Mouse (Mus musculus): ENCODE data around the gene Card19. TPM values are rescaled to one million over a fixed set of nuclear protein-coding genes. Genes with fewer than 3 reads are reported as not detected.

Card19 gene
- polyA plus RNA-seq, 1 experiment from 2014 or later = 27.4 TPM

- no peaks in the 10 kb centered on the region for H3K36me3 ChIP-seq (ENCODE audit: control insufficient read depth, insufficient read depth, low read length)
These were observed 6.5 kb downstream of the Card19 start for GRCm38 (mm10) chr13:49209306-49209705.

GRCm38 (mm10) chr13:49206341-49206740 is 9.5 kb downstream of the Card19 start:
- Histone ChIP-seq H3K27ac (ENCODE audit: low read depth, low read length) (no peak overlapping the region), H3K4me2 (replicated peaks; ENCODE audit: low read depth, low read length) (no peak overlapping the region), H3K27me3 (ENCODE audit: control insufficient read depth, insufficient read depth, low read length) (no peaks in the 10 kb centered on the region), H3K36me3 (ENCODE audit: control insufficient read depth, insufficient read depth, low read length) (no peaks in the 10 kb centered on the region), H3K9ac (ENCODE audit: low read depth, low read length) (no peak overlapping the region), H3K4me3 (ENCODE audit: low read depth, low read length) (no peak overlapping the region), H3K9me3 (ENCODE audit: control insufficient read depth, low read length) (no peaks in the 10 kb centered on the region), H3K4me1 (replicated peaks; ENCODE audit: control insufficient read depth, insufficient read depth, low read length) (no peaks in the 10 kb centered on the region)
- no peak for DNase-seq (ENCODE audit: low spot score)
- 91% methylated on average over 2 of the region's 2 CpGs for WGBS
- ATAC-seq (ENCODE audit: low FRiP score) = no peak

More at GRCm38 (mm10) chr13:49209306-49209705, 6.5 kb downstream of the Card19 start:
- H3K9ac ChIP-seq (ENCODE audit: low read depth, low read length) = no peak overlapping the region
- H3K27ac ChIP-seq (ENCODE audit: low read depth, low read length) = no peak overlapping the region
- ATAC-seq (ENCODE audit: low FRiP score) (no peak), DNase-seq (ENCODE audit: low spot score) (no peak)
- no peak overlapping the region for H3K4me2 ChIP-seq (replicated peaks; ENCODE audit: low read depth, low read length)
- H3K4me1 ChIP-seq (replicated peaks; ENCODE audit: control insufficient read depth, insufficient read depth, low read length) = no peaks in the 10 kb centered on the region
- H3K4me3 ChIP-seq (ENCODE audit: low read depth, low read length) = no peak overlapping the region
- peaks cover 1% of the 10 kb centered on the region; the same call in 1 of the 2 replicates for H3K27me3 ChIP-seq (ENCODE audit: control insufficient read depth, insufficient read depth, low read length)
- 59% methylated on average over 7 of the region's 7 CpGs for WGBS
- H3K9me3 ChIP-seq (ENCODE audit: control insufficient read depth, low read length) = no peaks in the 10 kb centered on the region

- Histone ChIP-seq H3K27me3 (ENCODE audit: control insufficient read depth, insufficient read depth, low read length) (no peaks in the 10 kb centered on the region), H3K4me2 (replicated peaks; ENCODE audit: low read depth, low read length) (no peak overlapping the region), H3K4me1 (replicated peaks; ENCODE audit: control insufficient read depth, insufficient read depth, low read length) (no peaks in the 10 kb centered on the region), H3K36me3 (ENCODE audit: control insufficient read depth, insufficient read depth, low read length) (no peaks in the 10 kb centered on the region), H3K4me3 (ENCODE audit: low read depth, low read length) (no peak overlapping the region), H3K9ac (ENCODE audit: low read depth, low read length) (no peak overlapping the region), H3K27ac (ENCODE audit: low read depth, low read length) (no peak overlapping the region), H3K9me3 (ENCODE audit: control insufficient read depth, low read length) (no peaks in the 10 kb centered on the region)
- ATAC-seq (ENCODE audit: low FRiP score) (peak; percentile 53), DNase-seq (ENCODE audit: low spot score) (peak; percentile 88)
- WGBS = 48% methylated on average over 13 of the region's 13 CpGs
These were observed 10.3 kb downstream of the Card19 start for GRCm38 (mm10) chr13:49205381-49205998.

- Histone ChIP-seq H3K27me3 (ENCODE audit: control insufficient read depth, insufficient read depth, low read length) (no peaks in the 10 kb centered on the region), H3K27ac (ENCODE audit: low read depth, low read length) (no peak overlapping the region), H3K4me3 (ENCODE audit: low read depth, low read length) (no peak overlapping the region), H3K9me3 (ENCODE audit: control insufficient read depth, low read length) (no peaks in the 10 kb centered on the region), H3K9ac (ENCODE audit: low read depth, low read length) (no peak overlapping the region), H3K36me3 (ENCODE audit: control insufficient read depth, insufficient read depth, low read length) (no peaks in the 10 kb centered on the region), H3K4me1 (replicated peaks; ENCODE audit: control insufficient read depth, insufficient read depth, low read length) (no peaks in the 10 kb centered on the region), H3K4me2 (replicated peaks; ENCODE audit: low read depth, low read length) (no peak overlapping the region)
- ATAC-seq (ENCODE audit: low FRiP score) (no peak), DNase-seq (ENCODE audit: low spot score) (no peak)
- WGBS = 86% methylated on average over 7 of the region's 7 CpGs
These were observed 13.3 kb downstream of the Card19 start for GRCm38 (mm10) chr13:49202556-49202955.

GRCm38 (mm10) chr13:49200688-49201087 is 15.1 kb downstream of the Card19 start:
- 87% methylated on average over 13 of the region's 13 CpGs for WGBS
- Histone ChIP-seq H3K4me3 (ENCODE audit: low read depth, low read length) (no peak overlapping the region), H3K9me3 (ENCODE audit: control insufficient read depth, low read length) (no peaks in the 10 kb centered on the region), H3K9ac (ENCODE audit: low read depth, low read length) (no peak overlapping the region), H3K27me3 (ENCODE audit: control insufficient read depth, insufficient read depth, low read length) (no peaks in the 10 kb centered on the region), H3K4me2 (replicated peaks; ENCODE audit: low read depth, low read length) (no peak overlapping the region), H3K4me1 (replicated peaks; ENCODE audit: control insufficient read depth, insufficient read depth, low read length) (no peaks in the 10 kb centered on the region), H3K36me3 (ENCODE audit: control insufficient read depth, insufficient read depth, low read length) (no peaks in the 10 kb centered on the region), H3K27ac (ENCODE audit: low read depth, low read length) (no peak overlapping the region)
- DNase-seq (ENCODE audit: low spot score) = no peak
- ATAC-seq (ENCODE audit: low FRiP score) = no peak

GRCm38 (mm10) chr13:49199891-49200290 is 15.9 kb downstream of the Card19 start:
- H3K27ac ChIP-seq (ENCODE audit: low read depth, low read length) = no peak overlapping the region
- no peaks in the 10 kb centered on the region for H3K9me3 ChIP-seq (ENCODE audit: control insufficient read depth, low read length)
- H3K36me3 ChIP-seq (ENCODE audit: control insufficient read depth, insufficient read depth, low read length) = no peaks in the 10 kb centered on the region
- 93% methylated on average over 7 of the region's 7 CpGs for WGBS
- H3K4me3 ChIP-seq (ENCODE audit: low read depth, low read length) = no peak overlapping the region
- no peak overlapping the region for H3K9ac ChIP-seq (ENCODE audit: low read depth, low read length)
- ATAC-seq (ENCODE audit: low FRiP score) (no peak), DNase-seq (ENCODE audit: low spot score) (no peak)
- H3K27me3 ChIP-seq (ENCODE audit: control insufficient read depth, insufficient read depth, low read length) = no peaks in the 10 kb centered on the region
- H3K4me2 ChIP-seq (replicated peaks; ENCODE audit: low read depth, low read length) = no peak overlapping the region
- H3K4me1 ChIP-seq (replicated peaks; ENCODE audit: control insufficient read depth, insufficient read depth, low read length) = no peaks in the 10 kb centered on the region

GRCm38 (mm10) chr13:49198734-49199133 is 17.1 kb downstream of the Card19 start:
- no peaks in the 10 kb centered on the region for H3K4me1 ChIP-seq (replicated peaks; ENCODE audit: control insufficient read depth, insufficient read depth, low read length)

GRCm38 (mm10) chr13:49196766-49197165 is 19.1 kb downstream of the Card19 start:
- H3K4me3 ChIP-seq (ENCODE audit: low read depth, low read length) = no peak overlapping the region
- peaks cover 2% of the 10 kb centered on the region; the same call in 1 of the 2 replicates for H3K4me1 ChIP-seq (replicated peaks; ENCODE audit: control insufficient read depth, insufficient read depth, low read length)
- WGBS = 88% methylated on average over 6 of the region's 6 CpGs
- H3K27me3 ChIP-seq (ENCODE audit: control insufficient read depth, insufficient read depth, low read length) = no peaks in the 10 kb centered on the region
- DNase-seq (ENCODE audit: low spot score) (no peak), ATAC-seq (ENCODE audit: low FRiP score) (no peak)
- H3K27ac ChIP-seq (ENCODE audit: low read depth, low read length) = no peak overlapping the region
- H3K36me3 ChIP-seq (ENCODE audit: control insufficient read depth, insufficient read depth, low read length) = no peaks in the 10 kb centered on the region
- no peaks in the 10 kb centered on the region for H3K9me3 ChIP-seq (ENCODE audit: control insufficient read depth, low read length)
- H3K4me2 ChIP-seq (replicated peaks; ENCODE audit: low read depth, low read length) = no peak overlapping the region
- H3K9ac ChIP-seq (ENCODE audit: low read depth, low read length) = no peak overlapping the region

More at GRCm38 (mm10) chr13:49198734-49199133, 17.1 kb downstream of the Card19 start:
- H3K4me2 ChIP-seq (replicated peaks; ENCODE audit: low read depth, low read length) = no peak overlapping the region
- no peak overlapping the region for H3K4me3 ChIP-seq (ENCODE audit: low read depth, low read length)
- DNase-seq (ENCODE audit: low spot score) (no peak), ATAC-seq (ENCODE audit: low FRiP score) (no peak)
- WGBS = 89% methylated on average over 9 of the region's 9 CpGs
- H3K36me3 ChIP-seq (ENCODE audit: control insufficient read depth, insufficient read depth, low read length) = no peaks in the 10 kb centered on the region
- no peaks in the 10 kb centered on the region for H3K27me3 ChIP-seq (ENCODE audit: control insufficient read depth, insufficient read depth, low read length)
- no peaks in the 10 kb centered on the region for H3K9me3 ChIP-seq (ENCODE audit: control insufficient read depth, low read length)
- no peak overlapping the region for H3K9ac ChIP-seq (ENCODE audit: low read depth, low read length)
- no peak overlapping the region for H3K27ac ChIP-seq (ENCODE audit: low read depth, low read length)

- no peak overlapping the region for H3K27ac ChIP-seq (ENCODE audit: low read depth, low read length)
- WGBS = 76% methylated on average over 5 of the region's 5 CpGs
- no peaks in the 10 kb centered on the region for H3K27me3 ChIP-seq (ENCODE audit: control insufficient read depth, insufficient read depth, low read length)
- H3K36me3 ChIP-seq (ENCODE audit: control insufficient read depth, insufficient read depth, low read length) = no peaks in the 10 kb centered on the region
- H3K4me3 ChIP-seq (ENCODE audit: low read depth, low read length) = no peak overlapping the region
- no peak for DNase-seq (ENCODE audit: low spot score)
- H3K9ac ChIP-seq (ENCODE audit: low read depth, low read length) = no peak overlapping the region
- no peak for ATAC-seq (ENCODE audit: low FRiP score)
- H3K4me2 ChIP-seq (replicated peaks; ENCODE audit: low read depth, low read length) = no peak overlapping the region
- no peaks in the 10 kb centered on the region for H3K9me3 ChIP-seq (ENCODE audit: control insufficient read depth, low read length)
- H3K4me1 ChIP-seq (replicated peaks; ENCODE audit: control insufficient read depth, insufficient read depth, low read length) = peaks cover 3% of the 10 kb centered on the region; the same call in 1 of the 2 replicates
These were observed 19.6 kb downstream of the Card19 start for GRCm38 (mm10) chr13:49196211-49196610.
